Mouse (Mus musculus): ENCODE measurements around the gene Agfg1. TPM values are rescaled to one million over a fixed set of nuclear protein-coding genes. Genes with fewer than 3 reads are reported as not detected.

Agfg1 gene
- total RNA-seq (2021): 10 to 100 TPM; 69.3 to 74.0 TPM
- long read RNA-seq, full-length matches to known transcripts: 41 of 85 reads
- long read RNA-seq, partial matches to known transcripts: 6 of 85 reads
- long read RNA-seq, other reads (novel, unspliced or antisense): 38 of 85 reads

GRCm38 (mm10) chr1:82839296-82839613, at the start of gene Agfg1:
Gene Agfg1 (plus strand): TSS chr1:82839483.
- peak; percentile 88 to 95 for DNase-seq (ENCODE audit: low spot score in 2 of 2)

DNA sequence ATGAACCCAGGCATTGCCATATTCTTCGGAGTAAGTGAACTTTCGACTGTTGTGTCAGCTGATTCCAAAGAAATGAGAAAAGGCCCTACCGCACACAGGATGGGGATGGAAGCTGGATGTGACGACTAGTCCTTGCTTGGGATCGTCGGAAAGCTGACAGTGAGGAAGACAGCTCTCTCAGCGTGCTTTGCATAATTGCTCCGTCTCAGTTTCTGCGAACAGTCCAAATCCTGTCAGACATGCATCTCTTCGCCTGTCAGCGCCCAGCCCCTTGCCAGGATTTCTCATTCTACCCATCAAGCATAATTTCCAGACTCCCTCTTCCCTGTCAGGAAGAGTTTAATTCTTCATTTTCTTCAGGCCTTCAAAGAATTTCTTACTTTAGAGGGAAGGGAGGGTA, 48.2 kb upstream of the Agfg1 start:
- DNase-seq (ENCODE audit: low spot score in 2 of 2): no peak

- no peak for DNase-seq (ENCODE audit: low spot score in 2 of 2)
These were observed 47.0 kb upstream of the Agfg1 start for GRCm38 (mm10) chr1:82792238-82792637.

DNA sequence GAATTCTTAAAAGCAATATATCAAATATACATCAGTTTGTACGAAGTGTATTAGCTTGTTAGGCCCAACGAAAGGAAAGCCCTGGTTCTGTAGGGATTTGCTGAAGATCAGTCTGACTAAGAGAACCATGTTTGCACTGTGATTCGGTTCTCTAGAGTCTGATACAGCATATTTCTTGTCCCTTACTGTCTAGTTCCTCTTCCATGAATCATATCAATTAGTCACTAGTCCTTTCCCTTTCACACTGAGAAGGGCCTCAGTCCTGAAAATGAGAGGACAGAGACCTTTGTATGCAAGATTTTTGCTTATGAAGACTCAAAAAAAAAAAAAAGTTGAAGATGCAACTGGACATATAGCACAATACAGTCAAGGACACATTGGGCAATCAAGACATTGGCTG, 46.2 kb upstream of the Agfg1 start:
- no peak for DNase-seq (ENCODE audit: low spot score in 2 of 2)

DNA sequence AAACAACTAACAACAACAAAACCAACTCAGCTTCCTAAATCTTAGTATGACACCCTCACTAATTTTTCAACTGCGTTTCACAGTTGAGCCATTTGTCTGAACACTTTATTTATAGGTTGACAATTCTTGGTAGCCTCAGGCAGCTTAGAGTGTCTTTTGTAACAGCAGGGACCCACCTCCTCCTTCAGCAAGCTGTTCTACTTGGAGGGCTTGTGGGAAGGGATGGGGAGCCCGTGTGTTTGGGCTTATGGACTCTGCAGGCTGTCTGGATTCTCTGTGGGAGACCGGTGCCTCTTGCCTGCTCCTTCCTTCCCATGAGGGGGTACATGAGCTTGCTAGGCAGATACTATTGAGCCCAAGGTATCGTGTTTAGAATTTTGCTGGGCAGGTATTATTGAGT, 45.3 kb upstream of the Agfg1 start:
- peak; percentile 53 for DNase-seq (ENCODE audit: low spot score in 2 of 2)

GRCm38 (mm10) chr1:82795211-82795610, 44.1 kb upstream of the Agfg1 start:
- DNase-seq (ENCODE audit: low spot score in 2 of 2): no peak

- DNase-seq (ENCODE audit: low spot score in 2 of 2): no peak
These were observed 43.4 kb upstream of the Agfg1 start for GRCm38 (mm10) chr1:82795702-82796443.

DNA sequence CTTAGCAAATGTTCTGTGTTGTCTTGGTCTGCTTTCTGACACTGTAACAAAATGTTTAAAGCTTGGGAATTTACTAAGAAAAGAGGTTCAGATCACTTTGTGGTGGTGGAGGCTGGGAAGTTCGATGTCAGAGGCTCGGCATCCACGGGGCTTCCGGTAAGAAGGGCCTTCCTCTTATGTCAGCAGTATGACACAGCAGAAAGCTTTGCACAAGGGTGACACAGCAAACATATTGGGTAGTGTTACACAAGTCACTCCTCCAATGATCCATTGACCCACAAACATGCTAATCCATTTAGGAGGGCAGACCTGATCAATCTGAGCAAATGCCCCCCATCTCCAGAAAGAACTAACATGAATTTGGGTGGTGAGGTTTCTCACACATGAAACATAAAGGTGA, 42.2 kb upstream of the Agfg1 start:
- no peak for DNase-seq (ENCODE audit: low spot score in 2 of 2)

- no peak for DNase-seq (ENCODE audit: low spot score in 2 of 2)
These were observed 41.0 kb upstream of the Agfg1 start for GRCm38 (mm10) chr1:82798304-82798703.

DNA sequence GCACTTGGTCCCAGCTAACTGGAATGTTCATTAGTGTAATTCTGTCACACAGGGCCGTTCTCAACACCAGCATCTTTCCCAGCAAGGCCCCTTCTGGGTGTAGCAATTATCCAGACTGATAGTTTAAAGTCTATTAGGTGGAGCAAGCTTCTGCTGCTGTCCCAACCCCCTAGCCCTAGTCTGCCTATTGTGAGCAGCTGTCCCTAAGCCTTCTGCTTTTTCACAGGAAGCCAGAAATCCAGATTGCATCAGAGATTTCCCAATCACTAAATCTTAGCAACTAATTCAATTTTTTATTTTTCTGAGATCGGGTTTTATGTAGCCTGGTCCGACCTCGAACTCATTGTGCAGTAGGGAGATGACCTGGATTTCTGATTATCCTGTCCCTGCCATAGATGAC, 40.4 kb upstream of the Agfg1 start:
- peak in 1 of 2 experiments; percentile 45 for DNase-seq (ENCODE audit: low spot score in 2 of 2)

DNA sequence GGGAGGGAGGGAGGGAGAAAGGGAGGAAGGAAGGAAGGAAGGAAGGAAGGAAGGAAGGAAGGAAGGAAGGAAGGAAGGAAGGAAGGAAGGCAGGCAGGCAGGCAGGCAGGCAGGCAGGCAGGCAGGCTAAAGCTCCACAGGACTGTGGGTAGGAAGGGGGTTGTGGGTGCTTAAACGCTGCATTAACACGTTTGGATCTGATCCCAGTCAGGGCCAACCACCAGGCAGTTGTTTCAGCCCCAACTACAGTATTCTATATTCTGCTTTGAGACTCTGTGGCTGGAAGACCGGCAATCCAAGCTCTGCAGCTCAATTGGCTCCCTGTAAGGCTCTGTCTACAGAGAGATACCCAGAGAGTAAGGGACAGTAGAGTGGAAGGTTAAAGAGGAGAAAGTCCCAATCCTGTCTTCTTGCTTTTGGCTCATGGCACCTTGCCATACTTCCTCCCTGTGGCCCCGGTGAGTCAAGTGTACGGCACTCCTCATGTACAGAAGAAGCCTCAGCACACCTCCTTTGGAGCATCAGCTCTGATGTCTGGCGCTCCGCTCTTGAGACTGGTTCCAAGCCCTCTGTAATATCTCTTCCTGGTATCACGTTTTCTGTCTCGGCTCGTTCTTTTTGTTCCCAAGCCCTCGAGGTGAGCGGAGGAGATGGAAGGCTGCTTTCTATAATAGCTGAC, 38.0 kb upstream of the Agfg1 start:
- DNase-seq (ENCODE audit: low spot score in 2 of 2): no peak

DNA sequence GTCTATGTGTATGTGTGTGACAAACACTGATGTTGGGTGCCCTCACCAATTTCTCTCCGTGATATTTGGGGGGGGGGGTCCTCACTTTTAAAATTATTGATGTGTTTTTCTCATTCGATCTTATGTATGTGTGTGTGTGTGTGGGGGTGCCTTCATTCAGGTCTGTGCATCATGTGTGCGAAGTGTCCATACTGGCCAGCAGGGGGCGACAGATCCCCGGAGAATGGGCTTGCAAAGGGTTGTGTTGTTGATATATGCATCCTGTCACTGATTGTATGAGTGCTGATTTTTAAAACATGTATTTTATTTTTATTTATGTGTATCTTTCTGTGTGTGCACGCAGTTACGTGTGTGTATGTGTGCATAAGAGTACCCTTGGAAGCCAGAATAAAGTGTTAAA, 35.7 kb upstream of the Agfg1 start:
- DNase-seq (ENCODE audit: low spot score in 2 of 2): no peak

GRCm38 (mm10) chr1:82804059-82804458, 35.2 kb upstream of the Agfg1 start:
- no peak for DNase-seq (ENCODE audit: low spot score in 2 of 2)

DNA sequence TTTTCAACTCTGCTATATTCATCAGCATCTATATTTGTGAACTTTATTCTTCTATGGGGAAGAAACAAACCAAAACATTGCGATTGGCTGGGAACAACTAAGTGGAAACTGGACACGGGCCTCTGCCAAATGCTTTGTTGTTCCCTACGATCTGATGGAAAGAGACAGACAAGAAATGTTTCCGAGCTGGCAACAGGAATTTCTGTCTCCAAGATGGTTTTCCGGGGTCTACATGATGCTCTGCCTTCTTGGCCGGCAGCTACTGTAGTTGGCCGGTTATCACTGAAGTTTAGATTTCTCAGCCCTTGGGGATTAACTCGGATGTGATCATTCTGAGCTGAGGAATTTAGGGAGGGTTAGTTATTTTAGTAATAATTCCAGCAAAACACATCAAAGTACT, 32.9 kb upstream of the Agfg1 start:
- DNase-seq (ENCODE audit: low spot score in 2 of 2): no peak

DNA sequence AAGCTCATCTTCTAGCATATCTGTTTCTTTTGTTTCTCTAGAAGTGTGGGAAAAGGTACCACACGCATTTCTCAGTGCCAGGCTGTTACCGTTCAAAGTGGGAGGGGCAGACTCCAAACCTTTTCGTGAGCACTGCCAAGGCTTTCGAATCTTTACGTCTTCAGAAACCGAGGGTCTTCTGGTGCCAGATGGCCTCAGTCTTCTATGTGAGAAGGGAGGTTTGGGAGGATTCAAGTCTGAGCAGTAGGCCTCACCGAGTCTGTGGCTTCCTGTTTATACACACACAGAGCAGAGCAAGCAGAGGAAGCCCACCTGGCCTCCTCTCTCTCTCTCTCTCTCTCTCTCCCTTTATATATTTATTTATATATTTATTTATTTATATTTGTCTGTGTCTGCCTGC, 32.1 kb upstream of the Agfg1 start:
- no peak for DNase-seq (ENCODE audit: low spot score in 2 of 2)

GRCm38 (mm10) chr1:82808564-82808963, 30.7 kb upstream of the Agfg1 start:
- no peak for DNase-seq (ENCODE audit: low spot score in 2 of 2)

DNA sequence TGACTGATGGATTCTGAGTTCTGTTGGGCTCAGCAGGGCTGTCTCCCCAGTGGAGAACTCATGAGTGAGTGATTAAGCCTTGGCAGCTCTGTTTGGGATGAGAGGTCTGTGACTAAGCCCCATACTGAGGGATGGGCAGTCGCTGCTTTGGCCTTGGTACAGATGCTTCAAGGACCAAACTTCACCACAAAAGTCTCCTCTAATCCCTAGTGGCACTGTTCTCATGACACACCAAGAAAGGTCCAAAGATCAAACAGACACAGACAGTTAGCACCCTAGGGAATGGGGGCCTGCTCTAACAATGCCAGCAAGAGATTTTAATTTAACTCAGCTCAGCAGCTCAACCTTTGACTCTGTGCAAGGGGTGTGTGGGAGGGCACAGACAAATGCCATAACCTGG, 27.5 kb upstream of the Agfg1 start:
- DNase-seq (ENCODE audit: low spot score in 2 of 2): no peak

GRCm38 (mm10) chr1:82815941-82816716, 23.2 kb upstream of the Agfg1 start:
- DNase-seq (ENCODE audit: low spot score in 2 of 2): no peak

DNA sequence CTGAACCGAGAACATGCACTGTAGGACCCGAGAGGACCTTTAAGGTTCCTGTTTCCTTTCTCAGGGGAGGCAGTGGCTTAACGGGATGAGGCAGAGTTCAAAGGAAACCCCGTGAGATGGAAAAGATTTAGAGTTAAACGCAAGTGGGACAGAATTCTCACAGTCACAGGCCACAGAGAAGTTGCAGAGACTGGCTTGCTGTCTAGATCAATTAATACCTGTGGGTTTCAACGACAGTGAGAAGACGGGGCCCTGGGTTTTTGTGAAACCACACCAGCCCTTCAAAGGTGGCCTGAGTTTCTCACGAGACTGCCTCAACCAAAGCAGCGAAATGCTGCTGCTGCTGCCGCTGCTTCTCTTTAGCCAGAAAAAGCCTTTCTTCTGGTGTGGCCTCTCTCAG, 19.9 kb upstream of the Agfg1 start:
- DNase-seq (ENCODE audit: low spot score in 2 of 2): no peak

DNA sequence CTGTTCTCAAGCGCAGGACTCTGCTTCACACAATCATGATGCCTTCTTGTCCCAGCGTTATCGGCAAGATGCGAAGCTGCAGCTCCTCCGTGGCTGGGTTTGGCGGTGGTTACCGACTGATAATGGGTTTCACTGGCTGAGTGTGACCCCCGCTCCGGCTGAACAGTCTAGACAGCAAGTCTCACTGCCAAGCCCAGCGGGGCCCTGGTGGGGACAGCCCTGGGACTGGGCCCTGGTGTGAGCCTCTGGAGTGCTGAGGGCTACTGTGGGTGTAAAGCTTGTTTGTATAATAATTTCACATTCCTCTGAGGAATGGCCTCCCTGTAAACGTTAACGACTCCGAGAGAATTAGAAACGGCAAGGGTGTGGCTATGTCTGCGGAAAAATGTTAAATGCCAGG, 19.1 kb upstream of the Agfg1 start:
- no peak for DNase-seq (ENCODE audit: low spot score in 2 of 2)

GRCm38 (mm10) chr1:82820626-82821186, 18.6 kb upstream of the Agfg1 start:
- no peak for DNase-seq (ENCODE audit: low spot score in 2 of 2)

DNA sequence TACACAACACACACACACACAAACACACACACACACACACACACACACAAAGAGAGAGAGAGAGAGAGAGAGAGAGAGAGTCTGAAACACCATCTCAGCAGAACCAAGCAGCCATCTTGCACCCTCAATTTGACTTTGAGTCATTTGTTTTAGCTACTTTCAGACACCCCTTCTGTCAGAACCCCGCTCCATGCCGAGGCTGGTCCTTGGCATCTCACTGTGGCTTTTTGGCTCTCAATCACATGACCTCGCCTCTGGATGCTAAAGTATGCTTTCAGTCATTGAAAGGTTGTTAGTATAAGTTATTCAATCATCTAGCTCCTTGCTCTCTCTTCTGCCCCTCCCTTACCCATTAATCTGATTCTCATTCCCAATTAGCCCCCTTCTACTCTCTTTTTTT, 17.4 kb upstream of the Agfg1 start:
- DNase-seq (ENCODE audit: low spot score in 2 of 2): no peak

All from layer of hippocampus, adult 18-20 months (tissue).